Mouse (Mus musculus): ENCODE measurements at regions not wholly inside any gene's neighbourhood (a gene's known extent, or its start where the extent isn't known, plus 50 kb on each side); places are given as distances from the start of the nearest gene placed in this dataset.

- no peaks in the 10 kb centered on the region for H3K9me3 ChIP-seq
- H3K36me3 ChIP-seq, result no peaks in the 10 kb centered on the region
- no peaks in the 10 kb centered on the region for H3K4me1 ChIP-seq (replicated peaks)
Observed at GRCm38 (mm10) chr9:68381871-68382270, 271.7 kb upstream of the Rora start.

GRCm38 (mm10) chr9:68400930-68401329 is 252.7 kb upstream of the Rora start:
- WGBS, result 72% methylated on average over 4 of the region's 4 CpGs
- H3K4me1 ChIP-seq (replicated peaks), result no peaks in the 10 kb centered on the region

More at GRCm38 (mm10) chr9:68381871-68382270, 271.7 kb upstream of the Rora start:
- H3K4me2 ChIP-seq (replicated peaks), result no peak overlapping the region
- ATAC-seq, result no peak
- H3K9ac ChIP-seq, result no peak overlapping the region
- no peak overlapping the region for H3K27ac ChIP-seq
- H3K27me3 ChIP-seq (replicated peaks), result no peaks in the 10 kb centered on the region
- WGBS, result 87% methylated on average over 6 of the region's 6 CpGs
- H3K4me3 ChIP-seq (replicated peaks), result no peak overlapping the region

GRCm38 (mm10) chr9:68402176-68402845 is 251.3 kb upstream of the Rora start:
- H3K27ac ChIP-seq, result no peak overlapping the region
- H3K4me3 ChIP-seq (replicated peaks), result no peak overlapping the region
- ATAC-seq, result no peak
- H3K9ac ChIP-seq, result no peak overlapping the region
- no peaks in the 10 kb centered on the region for H3K36me3 ChIP-seq
- H3K27me3 ChIP-seq (replicated peaks), result no peaks in the 10 kb centered on the region
- H3K9me3 ChIP-seq, result no peaks in the 10 kb centered on the region
- H3K4me1 ChIP-seq (replicated peaks), result no peaks in the 10 kb centered on the region
- no peak overlapping the region for H3K4me2 ChIP-seq (replicated peaks)
- 67% methylated on average over 8 of the region's 8 CpGs for WGBS

More at GRCm38 (mm10) chr9:68400930-68401329, 252.7 kb upstream of the Rora start:
- no peak overlapping the region for H3K4me3 ChIP-seq (replicated peaks)
- no peak overlapping the region for H3K4me2 ChIP-seq (replicated peaks)
- no peak overlapping the region for H3K9ac ChIP-seq
- ATAC-seq, result no peak
- H3K27me3 ChIP-seq (replicated peaks), result no peaks in the 10 kb centered on the region
- H3K27ac ChIP-seq, result no peak overlapping the region
- H3K36me3 ChIP-seq, result no peaks in the 10 kb centered on the region
- no peaks in the 10 kb centered on the region for H3K9me3 ChIP-seq

- H3K27ac ChIP-seq, result no peak overlapping the region
- H3K4me3 ChIP-seq (replicated peaks), result no peak overlapping the region
- 95% methylated on average over 3 of the region's 3 CpGs for WGBS
- H3K4me1 ChIP-seq (replicated peaks), result no peaks in the 10 kb centered on the region
- H3K9ac ChIP-seq, result no peak overlapping the region
- ATAC-seq, result no peak
- no peaks in the 10 kb centered on the region for H3K27me3 ChIP-seq (replicated peaks)
- H3K4me2 ChIP-seq (replicated peaks), result no peak overlapping the region
- H3K9me3 ChIP-seq, result no peaks in the 10 kb centered on the region
- no peaks in the 10 kb centered on the region for H3K36me3 ChIP-seq
Observed at GRCm38 (mm10) chr9:68402981-68403380, 250.6 kb upstream of the Rora start.

GRCm38 (mm10) chr9:68403516-68403915 is 250.1 kb upstream of the Rora start:
- H3K4me1 ChIP-seq (replicated peaks), result no peaks in the 10 kb centered on the region
- H3K9me3 ChIP-seq, result no peaks in the 10 kb centered on the region
- H3K4me3 ChIP-seq (replicated peaks), result no peak overlapping the region
- no peak overlapping the region for H3K4me2 ChIP-seq (replicated peaks)
- WGBS, result 84% methylated on average over 4 of the region's 4 CpGs
- H3K36me3 ChIP-seq, result no peaks in the 10 kb centered on the region
- no peak overlapping the region for H3K9ac ChIP-seq
- H3K27ac ChIP-seq, result no peak overlapping the region
- no peak for ATAC-seq
- no peaks in the 10 kb centered on the region for H3K27me3 ChIP-seq (replicated peaks)

- Histone ChIP-seq H3K27ac (no peak overlapping the region), H3K27me3 (replicated peaks) (no peaks in the 10 kb centered on the region), H3K36me3 (no peaks in the 10 kb centered on the region), H3K4me2 (replicated peaks) (no peak overlapping the region), H3K9ac (no peak overlapping the region), H3K4me3 (replicated peaks) (no peak overlapping the region), H3K4me1 (replicated peaks) (no peaks in the 10 kb centered on the region), H3K9me3 (no peaks in the 10 kb centered on the region)
- ATAC-seq, result no peak
- 94% methylated on average over 3 of the region's 3 CpGs for WGBS
Observed at GRCm38 (mm10) chr9:68409786-68410185, 243.8 kb upstream of the Rora start.

GRCm38 (mm10) chr9:68426286-68426685 is 227.3 kb upstream of the Rora start:
- Histone ChIP-seq H3K4me1 (replicated peaks) (no peaks in the 10 kb centered on the region), H3K9me3 (no peaks in the 10 kb centered on the region), H3K27me3 (replicated peaks) (no peaks in the 10 kb centered on the region), H3K9ac (no peak overlapping the region), H3K4me2 (replicated peaks) (no peak overlapping the region), H3K4me3 (replicated peaks) (no peak overlapping the region), H3K27ac (no peak overlapping the region), H3K36me3 (no peaks in the 10 kb centered on the region)
- WGBS, result 76% methylated on average over 2 of the region's 2 CpGs
- ATAC-seq, result no peak

GRCm38 (mm10) chr9:68462755-68463154 is 190.8 kb upstream of the Rora start:
- Histone ChIP-seq H3K9ac (no peak overlapping the region), H3K4me2 (replicated peaks) (no peak overlapping the region), H3K9me3 (no peaks in the 10 kb centered on the region), H3K27me3 (replicated peaks) (no peaks in the 10 kb centered on the region), H3K4me1 (replicated peaks) (0 out of 2 replicates have a peak, but pooled peaks cover 3% of the 10 kb centered on the region), H3K36me3 (no peaks in the 10 kb centered on the region), H3K27ac (no peak overlapping the region), H3K4me3 (replicated peaks) (no peak overlapping the region)
- no peak for ATAC-seq
- WGBS, result 95% methylated on average over 5 of the region's 5 CpGs

- peak; percentile 74; the same call in 1 of the 2 replicates for ATAC-seq
- Histone ChIP-seq H3K27me3 (replicated peaks) (no peaks in the 10 kb centered on the region), H3K4me2 (replicated peaks) (no peak overlapping the region), H3K9me3 (no peaks in the 10 kb centered on the region), H3K9ac (no peak overlapping the region), H3K4me1 (replicated peaks) (0 out of 2 replicates have a peak, but pooled peaks cover 3% of the 10 kb centered on the region), H3K27ac (no peak overlapping the region), H3K36me3 (no peaks in the 10 kb centered on the region), H3K4me3 (replicated peaks) (no peak overlapping the region)
- WGBS, result 37% methylated on average over 4 of the region's 4 CpGs
Observed at GRCm38 (mm10) chr9:68463637-68464304, 189.8 kb upstream of the Rora start.

- no peak overlapping the region for H3K27ac ChIP-seq
- WGBS, result 77% methylated on average over 5 of the region's 5 CpGs
Observed at GRCm38 (mm10) chr9:68466671-68467070, 186.9 kb upstream of the Rora start.

GRCm38 (mm10) chr9:68476391-68476790 is 177.2 kb upstream of the Rora start:
- no peak overlapping the region for H3K4me2 ChIP-seq (replicated peaks)
- ATAC-seq, result no peak
- H3K27ac ChIP-seq, result no peak overlapping the region
- no peaks in the 10 kb centered on the region for H3K4me1 ChIP-seq (replicated peaks)
- no peaks in the 10 kb centered on the region for H3K36me3 ChIP-seq
- WGBS, result 80% methylated on average over 12 of the region's 12 CpGs
- H3K9ac ChIP-seq, result no peak overlapping the region
- no peaks in the 10 kb centered on the region for H3K9me3 ChIP-seq
- no peaks in the 10 kb centered on the region for H3K27me3 ChIP-seq (replicated peaks)
- no peak overlapping the region for H3K4me3 ChIP-seq (replicated peaks)

More at GRCm38 (mm10) chr9:68466671-68467070, 186.9 kb upstream of the Rora start:
- no peak for ATAC-seq
- no peak overlapping the region for H3K9ac ChIP-seq
- no peak overlapping the region for H3K4me2 ChIP-seq (replicated peaks)
- H3K9me3 ChIP-seq, result no peaks in the 10 kb centered on the region
- no peaks in the 10 kb centered on the region for H3K27me3 ChIP-seq (replicated peaks)
- no peak overlapping the region for H3K4me3 ChIP-seq (replicated peaks)
- H3K4me1 ChIP-seq (replicated peaks), result 0 out of 2 replicates have a peak, but pooled peaks cover 3% of the 10 kb centered on the region
- no peaks in the 10 kb centered on the region for H3K36me3 ChIP-seq

GRCm38 (mm10) chr9:68477466-68477865 is 176.1 kb upstream of the Rora start:
- H3K27me3 ChIP-seq (replicated peaks), result no peaks in the 10 kb centered on the region
- no peaks in the 10 kb centered on the region for H3K36me3 ChIP-seq
- H3K4me3 ChIP-seq (replicated peaks), result no peak overlapping the region
- no peak overlapping the region for H3K4me2 ChIP-seq (replicated peaks)
- H3K27ac ChIP-seq, result no peak overlapping the region
- ATAC-seq, result no peak
- 72% methylated on average over 3 of the region's 3 CpGs for WGBS
- no peaks in the 10 kb centered on the region for H3K4me1 ChIP-seq (replicated peaks)
- H3K9ac ChIP-seq, result no peak overlapping the region
- H3K9me3 ChIP-seq, result no peaks in the 10 kb centered on the region

GRCm38 (mm10) chr9:68486646-68487045 is 166.9 kb upstream of the Rora start:
- Histone ChIP-seq H3K27ac (no peak overlapping the region), H3K9ac (no peak overlapping the region), H3K9me3 (no peaks in the 10 kb centered on the region), H3K4me1 (replicated peaks) (no peaks in the 10 kb centered on the region), H3K4me3 (replicated peaks) (no peak overlapping the region), H3K27me3 (replicated peaks) (no peaks in the 10 kb centered on the region), H3K4me2 (replicated peaks) (no peak overlapping the region), H3K36me3 (no peaks in the 10 kb centered on the region)
- 79% methylated on average over 5 of the region's 5 CpGs for WGBS
- ATAC-seq, result no peak

Data from intestine, embryonic 15.5 days (tissue).